Mouse (Mus musculus): ENCODE measurements at regions not wholly inside any gene's neighbourhood (a gene's known extent, or its start where the extent isn't known, plus 50 kb on each side); places are given as distances from the start of the nearest gene placed in this dataset.

GRCm38 (mm10) chr7:73620341-73620740 lies 78.7 kb upstream of the Chd2 start:
- no peak for TF ChIP-seq CTCF (IDR thresholded peaks at IDR 0.05; ENCODE audit: low read depth)
- TF ChIP-seq EP300 (IDR thresholded peaks at IDR 0.05; ENCODE audit: low read depth) = no peak

All from liver, postnatal 0 days (tissue).